10 mouse cellular contexts compared by ENCODE assay signal in the genomic region with DNA sequence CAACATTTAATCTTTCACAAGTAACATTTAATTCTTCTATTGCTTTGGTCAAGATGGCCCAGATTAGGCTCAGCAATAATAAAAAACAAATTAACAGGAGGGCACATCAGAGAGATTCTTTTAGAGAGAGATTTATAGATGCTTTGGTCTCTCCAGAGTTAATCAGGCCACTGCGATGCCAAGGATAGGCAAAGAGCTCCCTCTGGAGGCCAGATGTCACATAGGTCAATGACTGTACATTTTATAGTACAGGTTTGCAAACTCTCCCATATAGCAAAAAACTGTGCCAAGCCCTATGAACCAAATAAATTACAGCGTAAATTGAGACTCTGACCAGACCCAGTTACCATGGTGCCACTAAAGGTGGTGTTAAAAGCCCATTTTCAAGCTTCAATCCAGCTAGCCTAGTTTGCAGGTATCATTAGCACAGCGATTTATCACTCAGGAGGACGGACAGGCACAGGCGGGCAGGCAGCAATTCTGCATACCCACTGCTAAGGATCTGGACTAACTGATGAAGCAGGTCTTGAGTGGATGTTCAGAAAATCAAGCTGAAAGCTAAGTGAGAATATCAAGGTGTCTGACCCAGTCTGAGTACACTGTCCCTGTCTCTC. TPM values are rescaled to one million over a fixed set of nuclear protein-coding genes. Genes with fewer than 3 reads are reported as not detected.
DNase-seq lines count a peak whose midpoint lies in the region; ATAC-seq and TF ChIP-seq lines count a peak whose summit lies in the region.
"Had no signal": no experiment of that assay in that cellular context is flagged by ENCODE, and none has a peak within 500 bp of the region (broad histone marks: within the 10 kb centered on the region; RNA-seq: fewer than 3 reads in every experiment).

No protein-coding gene starts in this region.

- no peak for ATAC-seq in embryonic facial prominence, embryonic 14.5 days (ENCODE audit: low read depth)
- ATAC-seq in neutrophil, adult 5-6 weeks (ENCODE audit: extremely low read depth, insufficient number of reproducible peaks, low FRiP score, poor library complexity, severe bottlenecking) = peak; percentile 70; the same call in 1 of the 2 replicates

- H3K4me1 ChIP-seq in embryonic facial prominence, embryonic 14.5 days (ENCODE audit: control insufficient read depth, insufficient read depth, low read length) = no peaks in the 10 kb centered on the region
- H3K4me1 ChIP-seq in lung, adult 2 months (ENCODE audit: control insufficient read depth, insufficient read depth, low read length) = no peaks in the 10 kb centered on the region

- no peak overlapping the region for H3K27ac ChIP-seq in embryonic facial prominence, embryonic 14.5 days (replicated peaks; ENCODE audit: low read depth, low read length)

- H3K4me3 ChIP-seq in embryonic facial prominence, embryonic 14.5 days (ENCODE audit: low read depth, low read length) = no peak overlapping the region
- no peak overlapping the region for H3K4me3 ChIP-seq in lung, adult 2 months (replicated peaks; ENCODE audit: extremely low read depth, low read depth, low read length)
- H3K4me3 ChIP-seq: erythroblast, embryonic 14.5 days had no signal

- H3K9ac ChIP-seq in embryonic facial prominence, embryonic 14.5 days (ENCODE audit: low read depth, low read length) = no peak overlapping the region

- no peaks in the 10 kb centered on the region for H3K36me3 ChIP-seq in embryonic facial prominence, embryonic 14.5 days (ENCODE audit: control insufficient read depth, insufficient read depth, low read length)

- intact Hi-C loops in heart, postnatal 36 days (cut with DNase I) = loop anchor here (1.0 to 5.0 kb wide), 4 partner anchors 48 to 433 kb away; no protein-coding TSS in a partner anchor

- TF ChIP-seq POLR2A in lung, adult 2 months (IDR thresholded peaks at IDR 0.05; ENCODE audit: borderline replicate concordance, extremely low read depth, low read depth, low read length) = no peak

- no peaks in the 10 kb centered on the region for H3K27me3 ChIP-seq in embryonic facial prominence, embryonic 14.5 days (replicated peaks; ENCODE audit: control insufficient read depth, insufficient read depth, low read length)

- no peaks in the 10 kb centered on the region for H3K9me3 ChIP-seq in embryonic facial prominence, embryonic 14.5 days (ENCODE audit: control insufficient read depth, low read length)

- peak; percentile 79 for TF ChIP-seq CTCF in lung, adult 2 months (IDR thresholded peaks at IDR 0.05; ENCODE audit: insufficient read depth, low read length)

- DNase-seq in CD8-positive naive resting alpha-beta T cell, adult 2 months (ENCODE audit: low read depth in 2 of 2, low spot score in 2 of 2) = peak; percentile 28 to 48
- peak; percentile 70 to 78 for DNase-seq in adrenal gland, postnatal 36 days
- peak; percentile 80 for DNase-seq in embryonic facial prominence, embryonic 14.5 days (ENCODE audit: low spot score)
- DNase-seq in heart, postnatal 36 days = peak; percentile 54 to 71
- DNase-seq in layer of hippocampus, adult 11-12 months (ENCODE audit: low spot score) = peak; percentile 66
- peak; percentile 52 for DNase-seq in lung, adult 2 months
- peak; percentile 19 for DNase-seq in testis, postnatal 14 days (ENCODE audit: low spot score)

- no peak overlapping the region for H3K4me2 ChIP-seq in embryonic facial prominence, embryonic 14.5 days (ENCODE audit: low read depth, low read length)

- 60% methylated on average over 5 of the region's 5 CpGs for WGBS in embryonic facial prominence, embryonic 14.5 days
- 59% methylated on average over 5 of the region's 5 CpGs for WGBS in lung, adult 2 months

RNA-seq across cellular contexts. Expression of gene Gcsam, which starts 20.3 kb away (rescaled TPM):
- under 1 TPM in 1 of 2 experiments, not detected in 1; 0.10 TPM for total RNA-seq in adrenal gland, postnatal 36 days (2021)
- 0.69 and 1.5 TPM in 2 replicates for polyA plus RNA-seq in embryonic facial prominence, embryonic 14.5 days (2014; fragmentation: Nextera tagmentation; extraction: Ambion mirVana)
- under 1 TPM; 0.22 to 0.25 TPM for total RNA-seq in heart, postnatal 36 days (2021)
- polyA plus RNA-seq in lung, adult 2 months (2012; rRNA removed) = 0.30 and 0.41 TPM in 2 replicates
- 0.35 TPM in 1 of 2 replicates, not detected in the other for total RNA-seq in neutrophil, adult 5-6 weeks (2017)
- polyA plus RNA-seq: erythroblast, embryonic 14.5 days had no signal

RNA-seq across cellular contexts. Expression of gene BC016579, which starts 23.4 kb away (rescaled TPM):
- total RNA-seq in adrenal gland, postnatal 36 days (2021) = under 1 TPM; 0.16 to 0.20 TPM
- polyA plus RNA-seq in embryonic facial prominence, embryonic 14.5 days (2014; fragmentation: Nextera tagmentation; extraction: Ambion mirVana) = 0.34 TPM in 1 of 2 replicates, not detected in the other
- total RNA-seq in heart, postnatal 36 days (2021) = not detected
- 0.05 and 0.17 TPM in 2 replicates for polyA plus RNA-seq in lung, adult 2 months (2012; rRNA removed)
- total RNA-seq in neutrophil, adult 5-6 weeks (2017) = not detected in 2 replicates
- polyA plus RNA-seq: erythroblast, embryonic 14.5 days; testis, adult 2 months had no signal

Comparison
In these comparisons a context has a peak if more than half of its experiments do, and no peak if none do; other contexts are left out.
1. DNase-seq: peak in every context shown above with its lines; median percentile 80 in embryonic facial prominence, embryonic 14.5 days; 74 in adrenal gland, postnatal 36 days; 66 in layer of hippocampus, adult 11-12 months; 62 in heart, postnatal 36 days; 52 in lung, adult 2 months; 38 in CD8-positive naive resting alpha-beta T cell, adult 2 months; 19 in testis, postnatal 14 days.